Mouse (Mus musculus) thymus, adult 2 months (tissue): Measurements from ENCODE around the gene Gpr155.

ENCODE experiments used
- CTCF ChIP-seq: fragments of 200-500 bp; IDR thresholded peaks from 2 replicates; pipeline ENCODE4 v1.5.1; 2012; ENCODE audit warnings: mild to moderate bottlenecking, control low read depth, low read length, moderate library complexity, borderline replicate concordance; ENCODE audit not compliant: control insufficient read depth, poor library complexity, insufficient read depth; ENCODE audit errors: extremely low read depth
- POLR2A ChIP-seq: fragments of 200-500 bp; IDR thresholded peaks from 2 replicates; pipeline ENCODE4 v1.6.1; 2012; ENCODE audit warnings: mild to moderate bottlenecking, low read length, control low read depth, moderate library complexity; ENCODE audit not compliant: control insufficient read depth, poor library complexity, insufficient read depth; ENCODE audit errors: extremely low read depth

DNA sequence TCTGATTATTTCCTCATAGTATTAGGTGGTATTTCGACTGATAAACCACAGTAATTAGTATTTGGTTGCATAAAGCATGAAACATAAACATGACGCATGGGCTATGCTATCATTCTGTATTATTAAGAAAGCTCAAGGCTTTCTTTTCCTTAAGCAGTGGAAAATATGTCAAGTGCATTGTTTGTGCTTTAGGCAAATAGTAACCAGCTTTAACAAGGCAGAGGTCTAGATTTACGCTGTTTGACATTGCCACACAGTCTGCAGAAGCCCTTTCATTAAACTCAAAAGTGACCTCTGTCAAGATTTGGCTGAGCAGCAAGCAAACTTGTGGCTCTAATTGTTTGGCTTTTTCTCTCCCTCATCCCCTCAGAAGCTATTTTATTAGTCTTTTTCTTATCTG, 50.4 kb downstream of the Gpr155 start:
- TF ChIP-seq CTCF (no peak), POLR2A (no peak)
